Mouse (Mus musculus) thymus, postnatal 14 days (tissue): Measurements from ENCODE around the gene Thap11.

ENCODE experiments used
- DNase-seq: peaks from one replicate; pipeline ENCODE4 v3.0.0; 2021

Thap11 gene

GRCm38 (mm10) chr8:105852146-105852729 lies 2.7 kb upstream of the Thap11 start:
- DNase-seq = no peak

GRCm38 (mm10) chr8:105853178-105853577 lies 1.8 kb upstream of the Thap11 start, which contains the start of gene Cenpt:
Cenpt (minus strand) TSS chr8:105853278.
- no peak for DNase-seq

- no peak for DNase-seq
Observed at GRCm38 (mm10) chr8:105854303-105854702, 629 bp upstream of the Thap11 start.

- peak; percentile 60 for DNase-seq
Observed at GRCm38 (mm10) chr8:105855248-105856167, 576 bp downstream of the Thap11 start.

- DNase-seq = no peak
Observed at GRCm38 (mm10) chr8:105856168-105856835, 1.4 kb downstream of the Thap11 start.

- DNase-seq = no peak
Observed at GRCm38 (mm10) chr8:105858495-105858894, 3.6 kb downstream of the Thap11 start.

GRCm38 (mm10) chr8:105859314-105859713 lies 4.4 kb downstream of the Thap11 start:
- no peak for DNase-seq

- DNase-seq = peak; percentile 92
Observed at GRCm38 (mm10) chr8:105860143-105860981, 5.4 kb downstream of the Thap11 start, which contains the start of gene Nutf2. Nutf2 (plus strand) TSS chr8:105860580.

GRCm38 (mm10) chr8:105861951-105862350 lies 7.0 kb downstream of the Thap11 start:
- DNase-seq = peak; percentile 32

DNA sequence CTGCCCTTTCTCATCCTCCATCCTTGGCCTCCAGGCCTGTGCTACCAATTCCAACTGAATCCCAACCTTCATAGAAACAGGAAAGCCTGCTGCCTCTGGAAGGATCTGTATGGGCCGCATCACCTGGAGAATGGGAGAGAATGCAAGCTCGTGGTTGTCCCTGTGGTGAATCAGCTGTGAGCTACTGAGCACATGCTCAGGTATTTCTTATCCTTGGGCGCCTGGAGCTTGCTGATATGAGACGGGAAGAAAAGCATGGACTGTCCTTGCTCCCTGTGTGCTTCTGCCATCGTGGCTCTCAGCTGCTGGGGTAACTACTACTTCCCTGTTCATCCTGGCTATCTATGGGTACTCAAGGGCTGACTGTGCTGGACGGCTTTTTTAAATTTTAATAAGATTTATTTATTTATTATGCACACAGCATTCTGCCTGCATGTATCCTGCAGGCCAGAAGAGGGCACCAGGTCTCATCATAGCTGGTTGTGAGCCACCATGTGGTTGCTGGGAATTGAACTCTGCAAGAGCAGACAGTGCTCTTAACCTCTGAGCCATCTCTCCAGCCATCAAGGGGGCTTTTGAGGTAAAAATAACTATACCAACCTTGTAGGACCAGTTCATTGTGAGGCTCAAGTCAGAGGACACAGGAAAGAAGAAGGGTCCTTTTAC lies 11.6 kb downstream of the Thap11 start:
- no peak for DNase-seq

DNA sequence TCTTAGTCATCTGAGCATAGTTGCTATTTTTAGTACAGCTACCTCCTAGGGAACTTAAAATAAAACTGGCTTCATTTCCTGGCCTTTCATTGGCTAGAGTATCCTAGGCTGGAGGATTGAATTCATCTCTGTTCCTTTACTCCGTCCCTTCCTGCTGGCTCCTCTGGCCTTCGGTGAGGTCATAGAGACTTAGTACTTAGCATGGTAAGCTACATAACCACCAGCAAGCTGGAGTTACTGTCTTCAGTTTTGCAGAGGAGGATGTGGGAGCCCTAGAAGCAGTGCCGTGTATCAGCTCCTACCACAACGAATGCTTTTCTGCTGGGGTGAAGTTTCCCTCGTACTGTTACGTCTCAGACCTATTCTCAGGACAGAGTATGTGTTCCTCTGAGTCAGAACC lies 19.4 kb downstream of the Thap11 start:
- DNase-seq = no peak

DNA sequence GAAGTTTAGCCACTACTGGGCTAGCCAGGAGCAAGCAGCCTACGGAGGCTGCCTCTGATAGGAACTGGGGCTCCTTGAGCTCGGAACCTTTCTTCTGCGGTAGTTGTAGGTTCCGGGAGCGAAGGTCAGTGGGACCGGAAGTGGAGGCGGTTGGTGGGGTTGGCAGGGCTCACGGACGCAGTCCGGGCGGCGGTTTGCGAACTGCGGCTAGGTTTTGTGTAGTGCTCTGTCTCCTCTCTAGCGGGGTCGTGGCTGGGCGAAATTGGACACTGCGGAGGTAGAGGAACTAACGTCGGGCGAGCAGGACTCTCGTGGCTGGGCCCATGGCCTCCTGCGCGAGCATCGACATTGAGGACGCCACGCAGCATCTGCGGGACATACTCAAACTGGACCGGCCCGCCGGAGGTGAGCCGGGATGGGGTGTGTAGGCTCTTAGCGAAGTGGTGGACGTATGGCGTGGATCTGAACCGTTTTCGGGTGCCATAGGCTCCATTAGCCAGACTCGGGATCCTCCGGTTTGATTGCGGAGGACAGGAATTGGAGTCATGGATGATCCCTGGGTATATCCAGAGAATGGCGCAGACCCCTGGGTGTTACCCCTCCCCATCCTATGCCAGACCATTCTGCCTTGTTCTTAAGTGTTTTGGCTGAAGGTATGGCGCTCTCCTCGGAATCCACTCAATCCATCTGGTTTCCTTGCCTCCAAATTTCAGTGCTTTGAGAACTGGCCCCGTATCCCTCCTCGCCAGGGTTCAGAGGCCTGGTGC lies 26.0 kb downstream of the Thap11 start, which contains the start of gene Edc4:
TSS of gene Edc4 (plus strand) at position 128 of the 767 bp plus-strand sequence.
- peak; percentile 88 for DNase-seq

- no peak for DNase-seq
Observed at GRCm38 (mm10) chr8:105889756-105890465, 35.0 kb downstream of the Thap11 start.

DNA sequence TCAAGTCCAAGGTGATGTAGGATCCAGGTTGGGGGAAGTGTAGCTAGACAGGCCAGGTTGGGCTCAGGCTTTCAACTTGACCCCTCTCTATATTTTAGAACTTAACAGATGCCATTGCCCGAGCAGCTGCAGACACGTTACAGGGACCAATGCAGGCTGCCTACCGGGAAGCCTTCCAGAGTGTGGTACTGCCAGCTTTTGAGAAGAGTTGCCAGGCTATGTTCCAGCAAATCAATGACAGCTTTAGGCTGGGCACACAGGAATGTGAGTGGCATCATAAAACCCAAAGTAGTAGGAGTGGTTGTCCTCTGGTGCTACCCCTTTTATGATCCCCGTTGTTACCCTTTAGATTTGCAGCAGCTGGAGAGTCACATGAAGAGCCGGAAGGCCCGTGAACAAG lies 35.9 kb downstream of the Thap11 start:
- DNase-seq = no peak

DNA sequence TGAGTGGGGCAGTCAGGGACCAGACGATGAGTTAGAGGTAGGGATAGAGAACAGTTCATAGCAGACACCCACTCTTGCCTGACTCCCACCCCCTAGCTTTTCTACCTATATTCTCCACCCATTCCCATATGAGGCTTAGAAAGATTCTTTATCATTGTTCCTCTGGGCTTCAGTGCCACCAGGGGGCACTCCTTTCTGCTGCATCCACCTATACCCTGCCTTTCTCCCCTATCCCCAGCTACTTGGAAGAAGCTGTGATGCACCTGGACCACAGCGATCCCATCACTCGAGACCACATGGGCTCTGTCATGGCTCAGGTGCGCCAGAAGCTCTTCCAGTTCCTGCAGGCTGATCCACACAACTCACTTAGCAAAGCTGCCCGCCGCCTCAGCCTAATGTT lies 37.5 kb downstream of the Thap11 start:
- DNase-seq = peak; percentile 48

DNA sequence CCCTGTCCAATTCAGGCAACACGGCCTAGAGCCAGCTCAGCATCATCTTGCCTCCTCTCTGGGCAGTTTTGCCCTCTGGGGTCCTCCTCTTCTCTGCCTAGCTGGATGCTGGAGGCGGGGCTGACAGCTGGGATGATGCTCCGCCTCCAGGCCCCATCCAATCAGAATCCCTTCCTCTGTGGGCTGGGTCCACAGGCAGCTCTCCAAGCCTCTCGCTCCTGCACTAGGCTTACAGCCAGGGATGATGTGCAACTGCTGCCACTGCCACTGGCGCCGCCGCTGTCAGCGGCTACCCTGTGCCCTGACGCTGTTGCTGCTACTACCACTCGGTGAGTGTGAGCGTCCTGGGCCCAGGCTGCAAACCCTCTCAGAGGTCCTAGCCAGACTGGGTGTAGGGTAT lies 38.4 kb downstream of the Thap11 start, which contains the start of gene Nrn1l:
TSS of gene Nrn1l (plus strand) at position 229 of the 400 bp plus-strand sequence.
- peak; percentile 21 for DNase-seq

GRCm38 (mm10) chr8:105897801-105898480 lies 43.0 kb downstream of the Thap11 start:
- no peak for DNase-seq

- peak; percentile 95 for DNase-seq
Observed at GRCm38 (mm10) chr8:105900180-105900940, 45.4 kb downstream of the Thap11 start, which contains the start of gene Pskh1. Pskh1 (plus strand) TSS chr8:105900441.
